Mouse (Mus musculus): ENCODE measurements at regions not wholly inside any gene's neighbourhood (a gene's known extent, or its start where the extent isn't known, plus 50 kb on each side); places are given as distances from the start of the nearest gene placed in this dataset.
A peak's percentile ranks its signal among the peaks of the same experiment; 100 is the strongest.

DNA sequence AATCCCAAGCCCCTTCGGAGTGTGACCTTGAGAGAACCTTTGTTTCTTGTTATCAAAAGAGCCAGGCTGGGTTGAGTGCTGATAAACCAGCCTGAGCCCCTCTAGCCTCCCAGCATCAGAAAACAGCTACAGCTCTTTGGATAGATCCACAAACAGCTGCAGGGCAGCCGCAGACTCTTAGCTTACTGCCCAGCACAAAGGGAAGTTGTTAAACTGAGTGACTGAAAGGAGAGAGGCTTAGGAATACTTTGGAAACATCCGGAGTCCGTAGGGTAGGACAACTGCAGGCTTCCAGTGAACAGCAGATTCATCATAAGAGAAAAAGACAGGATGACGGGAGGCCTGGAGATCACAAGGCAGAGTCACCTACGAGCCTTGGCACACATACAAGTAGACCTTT is 166.9 kb upstream of the Tyw5 start:
- DNase-seq (ENCODE audit: low spot score) = no peak

DNA sequence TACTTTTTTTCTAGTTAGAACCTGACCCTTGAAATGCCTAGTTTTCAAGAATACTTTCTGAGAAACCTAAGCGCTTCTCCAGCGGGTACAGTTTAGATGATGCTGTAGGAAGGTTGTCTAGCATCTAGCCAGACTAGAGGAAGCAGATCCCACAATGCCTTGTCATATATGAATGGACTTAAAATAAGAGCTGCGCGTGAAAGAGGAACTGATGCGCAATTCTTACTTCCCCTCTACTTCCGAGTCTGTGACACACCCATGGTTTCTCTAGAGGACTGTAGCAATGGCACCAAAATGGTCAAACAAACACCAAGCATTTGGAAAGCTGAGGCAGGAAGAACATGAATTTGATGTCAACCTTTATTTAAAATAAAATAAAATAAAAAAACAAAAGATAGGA is 167.6 kb upstream of the Tyw5 start:
- no peak for DNase-seq (ENCODE audit: low spot score)

GRCm38 (mm10) chr1:57576066-57576753 is 169.3 kb upstream of the Tyw5 start:
- DNase-seq (ENCODE audit: low spot score) = no peak

GRCm38 (mm10) chr1:57579086-57579485 is 172.2 kb upstream of the Tyw5 start:
- DNase-seq (ENCODE audit: low spot score) = no peak

- DNase-seq (ENCODE audit: low spot score) = no peak
Observed at GRCm38 (mm10) chr1:57593707-57594589, 180.0 kb upstream of the Spats2l start.

DNA sequence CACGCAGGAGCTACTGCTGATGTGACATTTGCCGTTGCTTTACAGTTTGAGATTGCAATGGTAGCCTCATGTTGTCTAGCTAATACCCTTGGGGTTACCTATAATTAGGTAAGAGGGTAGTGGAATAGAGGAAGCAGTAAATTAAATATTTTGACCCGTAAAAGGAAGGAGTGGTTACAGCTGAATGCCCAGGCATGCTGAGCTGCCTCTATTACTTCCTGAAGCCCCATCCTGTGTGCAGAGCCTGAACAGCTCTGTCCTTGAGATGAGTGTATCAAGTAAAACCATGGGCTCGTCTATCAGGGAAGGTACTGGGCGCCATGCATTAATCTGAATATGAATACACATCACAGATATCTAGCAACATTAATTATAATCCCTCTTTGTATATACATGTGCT is 179.1 kb upstream of the Spats2l start:
- DNase-seq (ENCODE audit: low spot score) = no peak

DNA sequence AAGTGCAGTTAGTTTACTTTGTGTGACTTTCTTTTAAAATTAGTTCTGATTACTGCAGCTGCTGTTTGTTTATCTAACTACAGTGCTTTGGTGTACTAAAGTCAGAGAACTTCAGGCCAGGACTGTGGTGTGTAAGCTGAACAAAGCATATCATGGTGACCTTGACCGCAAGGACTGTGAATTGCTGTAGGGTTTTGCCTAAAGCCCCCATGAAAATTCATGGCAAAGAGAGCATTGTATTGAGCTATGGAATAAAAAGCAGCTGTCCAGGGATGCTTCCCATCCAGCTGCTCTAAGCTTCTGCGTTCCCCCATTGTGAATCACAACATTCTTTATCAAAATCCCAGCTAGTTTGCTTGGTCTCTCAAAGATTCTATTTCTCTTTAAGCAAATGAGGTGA is 173.0 kb upstream of the Spats2l start:
- DNase-seq (ENCODE audit: low spot score) = no peak

- DNase-seq (ENCODE audit: low spot score) = no peak
Observed at GRCm38 (mm10) chr1:57605525-57605924, 168.4 kb upstream of the Spats2l start.

DNA sequence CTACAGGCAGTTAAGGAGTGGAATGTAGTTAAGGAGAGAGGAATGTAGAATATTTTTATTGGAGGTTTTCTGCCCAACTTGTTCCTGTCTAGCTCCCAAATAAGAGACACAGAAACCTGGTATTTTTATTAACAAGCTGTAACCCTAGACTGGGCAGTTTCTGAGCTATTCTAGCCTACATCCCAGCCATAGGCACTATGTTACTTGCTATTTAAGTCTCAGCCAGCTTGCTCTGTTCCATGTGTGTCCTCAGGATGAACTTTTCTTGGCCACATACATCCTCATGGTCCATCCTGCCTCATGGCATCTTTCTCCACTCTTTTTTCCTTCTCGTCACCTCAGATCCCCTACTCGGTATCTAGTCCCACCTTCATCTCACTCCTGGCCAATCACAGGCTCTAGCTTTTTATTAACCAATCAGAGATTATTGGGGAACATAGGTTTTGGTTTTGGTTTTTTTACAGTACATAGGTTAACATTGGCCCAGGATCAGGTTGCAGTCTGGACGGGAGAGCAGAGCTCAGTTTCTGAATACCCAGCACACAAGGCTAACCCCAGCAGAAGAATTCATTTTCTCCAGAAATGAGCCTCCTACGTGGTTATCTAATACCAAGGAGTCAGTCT is 167.8 kb upstream of the Spats2l start:
- peak; percentile 12 for DNase-seq (ENCODE audit: low spot score)

GRCm38 (mm10) chr1:57607026-57607425 is 166.9 kb upstream of the Spats2l start:
- no peak for DNase-seq (ENCODE audit: low spot score)

DNA sequence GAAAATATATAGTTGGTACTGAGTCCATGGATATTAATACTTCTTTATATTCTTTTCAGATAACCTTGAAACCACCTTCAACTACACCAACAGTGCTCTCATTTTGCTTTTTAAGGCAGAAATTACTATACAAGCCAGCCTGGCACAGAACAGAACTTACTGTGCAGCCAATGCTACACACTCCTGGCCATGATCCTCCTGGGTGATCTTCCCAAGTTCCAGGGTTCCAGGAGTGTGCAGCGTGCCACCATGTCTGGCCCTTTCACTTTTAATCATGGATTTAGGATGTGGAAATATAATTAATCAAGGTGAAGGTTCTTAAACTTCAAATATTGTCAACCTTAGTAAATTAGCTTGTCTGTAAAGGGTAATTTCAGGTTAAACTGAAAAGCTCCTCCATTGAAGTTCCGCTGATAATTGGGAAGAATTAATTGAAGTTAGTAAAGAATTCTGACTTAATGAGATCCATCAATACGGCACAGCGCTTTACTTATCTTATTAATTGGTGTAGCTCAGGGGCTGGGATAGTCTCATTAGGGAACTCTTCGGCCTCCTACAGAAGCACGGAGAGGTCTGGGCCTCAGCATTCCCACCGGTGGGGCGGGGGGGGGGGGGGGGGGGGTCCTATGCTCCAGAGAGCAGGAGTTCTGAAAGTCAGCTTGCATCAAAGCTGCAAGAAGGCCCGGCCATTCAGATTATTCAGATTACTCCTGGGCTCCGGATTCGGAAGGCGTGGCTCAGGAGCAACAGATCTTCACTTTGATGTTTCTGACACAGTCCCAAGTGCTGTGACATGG is 166.1 kb upstream of the Spats2l start:
- DNase-seq (ENCODE audit: low spot score) = no peak

- no peak for DNase-seq (ENCODE audit: low spot score)
Observed at GRCm38 (mm10) chr1:57608423-57608679, 165.6 kb upstream of the Spats2l start.

GRCm38 (mm10) chr1:57609307-57609706 is 164.7 kb upstream of the Spats2l start:
- DNase-seq (ENCODE audit: low spot score) = no peak

DNA sequence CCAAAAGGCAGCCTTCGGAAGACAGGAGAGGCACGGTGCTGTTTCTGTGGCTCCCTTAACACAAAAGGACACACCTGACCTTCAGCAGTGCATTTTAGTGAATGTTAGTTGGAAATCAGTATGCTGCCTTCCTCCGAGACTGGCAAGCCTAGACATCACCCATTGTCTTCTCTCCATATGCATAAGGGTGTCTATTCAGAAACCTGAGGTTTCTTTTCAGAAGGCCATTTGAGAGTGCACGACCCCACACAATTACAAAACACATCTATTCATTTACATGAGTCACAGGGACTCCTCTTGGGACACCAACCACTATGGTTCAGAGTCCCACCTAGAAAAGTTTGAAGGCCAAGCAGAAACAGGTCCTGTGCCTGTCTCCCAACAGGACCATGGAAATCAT is 161.8 kb upstream of the Spats2l start:
- DNase-seq (ENCODE audit: low spot score) = no peak

DNA sequence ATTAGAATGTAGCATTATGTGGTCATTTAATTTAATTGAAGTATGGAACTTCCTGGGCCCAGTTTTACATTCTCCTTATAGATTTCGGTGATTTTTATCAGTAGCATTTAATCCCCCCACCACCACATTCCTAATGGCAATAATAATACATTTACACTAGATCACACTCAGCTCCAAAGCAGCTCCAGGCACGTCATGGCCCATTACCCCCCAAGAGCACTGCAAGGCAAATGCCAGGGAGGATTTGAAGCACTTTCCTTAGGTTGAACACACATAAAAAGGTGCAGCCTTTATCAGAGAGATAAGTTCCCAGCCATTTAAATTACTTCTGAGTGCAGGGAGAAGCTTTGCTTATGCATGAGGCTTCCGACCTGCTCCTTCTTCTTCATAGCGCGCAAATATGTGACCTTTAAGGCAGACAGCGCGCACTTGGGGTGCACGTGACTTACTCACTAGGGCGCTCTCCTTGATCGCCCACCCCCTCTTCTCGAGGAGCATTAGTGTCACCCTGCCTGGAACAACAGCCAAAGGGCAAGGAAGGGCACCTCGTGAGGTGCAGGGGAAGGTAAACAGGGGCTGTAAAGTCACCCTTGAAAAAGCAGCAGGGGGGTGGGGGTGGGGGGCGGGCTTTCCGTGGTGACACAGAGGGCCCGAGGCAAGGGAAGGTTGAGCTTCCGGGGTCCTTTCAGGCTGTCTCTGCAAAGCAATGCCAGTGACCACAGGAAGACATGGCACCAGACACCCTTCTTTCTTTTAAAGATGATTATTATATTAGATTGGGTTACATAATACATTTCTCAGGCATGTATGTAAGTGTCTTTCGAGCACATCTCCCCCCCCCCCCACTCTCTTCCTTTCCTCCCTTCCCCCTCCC is 160.8 kb upstream of the Spats2l start:
- DNase-seq (ENCODE audit: low spot score) = no peak

- no peak for DNase-seq (ENCODE audit: low spot score)
Observed at GRCm38 (mm10) chr1:57615155-57615554, 158.8 kb upstream of the Spats2l start.

GRCm38 (mm10) chr1:57617316-57617715 is 156.6 kb upstream of the Spats2l start:
- no peak for DNase-seq (ENCODE audit: low spot score)

DNA sequence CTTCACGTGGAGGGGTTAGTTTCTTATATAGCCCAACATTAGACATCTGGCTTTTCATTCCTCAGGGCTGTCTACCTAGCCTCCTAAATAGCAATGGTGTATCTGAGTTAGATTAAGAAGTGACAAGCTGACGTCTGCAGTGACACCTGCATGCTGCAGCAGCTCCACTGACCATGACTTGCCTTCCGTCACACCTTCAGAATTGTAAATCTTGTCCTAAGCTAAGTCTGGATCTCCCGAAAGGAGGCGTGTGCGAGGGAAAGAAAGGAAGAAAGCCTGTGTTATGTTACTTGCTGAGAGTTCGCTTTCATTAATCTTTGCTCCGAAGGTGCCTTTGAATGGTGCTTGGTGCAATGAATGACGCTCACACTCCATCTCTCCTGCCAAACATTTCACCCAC is 151.4 kb upstream of the Spats2l start:
- DNase-seq (ENCODE audit: low spot score) = no peak

GRCm38 (mm10) chr1:57633986-57634385 is 140.0 kb upstream of the Spats2l start:
- DNase-seq (ENCODE audit: low spot score) = no peak

DNA sequence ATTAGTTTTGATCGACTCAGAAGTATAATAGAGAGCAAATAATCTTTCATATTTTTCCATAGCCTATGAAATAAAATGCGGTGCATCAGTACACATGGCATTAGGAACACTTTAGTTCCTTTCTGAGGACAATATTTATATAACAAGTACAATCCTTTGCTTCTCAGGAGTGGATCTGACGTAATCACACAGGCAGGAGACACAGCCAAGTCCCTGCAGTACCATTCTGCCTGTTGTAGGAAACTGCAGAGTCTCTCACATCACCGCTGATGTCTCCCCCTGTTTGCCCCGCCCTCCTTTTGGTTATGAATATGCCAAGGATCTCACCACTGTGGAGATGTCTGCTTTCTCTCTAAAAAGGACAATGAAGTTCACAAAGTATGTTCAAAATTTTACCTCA is 131.8 kb upstream of the Spats2l start:
- DNase-seq (ENCODE audit: low spot score) = no peak

DNA sequence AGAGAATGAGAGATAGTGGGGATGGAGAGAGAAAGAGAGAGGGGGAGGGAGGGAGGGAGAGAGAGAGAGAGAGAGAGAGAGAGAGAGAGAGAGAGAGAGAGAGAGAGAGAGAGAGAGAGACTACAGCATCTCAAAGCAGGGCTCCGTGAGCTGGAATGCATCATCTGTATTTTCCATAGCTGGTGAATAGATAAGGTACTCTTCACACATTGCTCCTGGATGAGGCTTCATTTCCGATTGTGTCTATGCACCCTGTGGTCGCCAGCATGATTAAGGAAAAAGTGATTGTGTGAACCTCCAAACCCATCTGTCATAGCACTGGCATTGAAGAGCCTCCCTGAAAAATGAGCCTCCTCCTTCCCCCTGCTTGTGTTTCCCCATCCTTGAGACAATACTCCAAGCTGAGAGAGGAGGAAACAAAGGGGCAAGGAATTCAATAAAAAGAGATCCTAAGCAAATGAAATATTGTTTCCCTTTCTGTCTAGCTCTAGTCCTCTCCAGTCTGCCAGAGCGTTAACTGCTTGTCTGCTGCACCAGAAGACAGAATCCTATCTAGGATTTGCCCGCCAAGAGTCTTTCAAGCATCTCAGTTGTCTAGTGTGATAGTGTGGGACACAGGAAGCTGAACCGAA is 130.4 kb upstream of the Spats2l start:
- DNase-seq (ENCODE audit: low spot score) = no peak

Data from yolk sac, embryonic 10.5 days (tissue).